Mouse (Mus musculus) embryonic facial prominence, embryonic 10.5 days (tissue): ENCODE results near the gene Rps7. TPM values are rescaled to one million over a fixed set of nuclear protein-coding genes. Genes with fewer than 3 reads are reported as not detected.

Source experiments
- DNase-seq: peaks from one replicate; pipeline ENCODE4 v3.0.0-alpha.2; 2017; ENCODE audit warnings: low spot score
- H3K27ac ChIP-seq: fragments of 300-500 bp; sonication (generic); replicated peaks from 2 replicates; pipeline ENCODE4 v1.5.1; 2016; ENCODE audit warnings: mild to moderate bottlenecking
- H3K27me3 ChIP-seq: fragments of 300-500 bp; sonication (generic); replicated peaks from 2 replicates; pipeline ENCODE4 v1.6.1; 2016; ENCODE audit warnings: low read depth, mild to moderate bottlenecking; ENCODE audit not compliant: poor library complexity, severe bottlenecking
- H3K36me3 ChIP-seq: fragments of 300-500 bp; sonication (generic); replicated peaks from 2 replicates; pipeline ENCODE4 v1.6.1; 2016; ENCODE audit warnings: mild to moderate bottlenecking, moderate library complexity
- H3K4me1 ChIP-seq: fragments of 300-500 bp; sonication (generic); 2 replicates; pipeline ENCODE4 v1.6.1; 2016
- H3K4me3 ChIP-seq: fragments of 300-500 bp; sonication (generic); 2 replicates; pipeline ENCODE4 v1.5.1; 2016; ENCODE audit warnings: mild to moderate bottlenecking, moderate library complexity
- H3K9me3 ChIP-seq: fragments of 300-500 bp; sonication (generic); 2 replicates; pipeline ENCODE4 v1.6.1; 2016; ENCODE audit warnings: mild to moderate bottlenecking
- WGBS: fragments of 180-500 bp; shearing (Covaris S2); methylation state at CpG from one replicate; pipeline ENCODE4 v1.1.7; 2016; 5-methylcytosine and 5-hydroxymethylcytosine counted together
- polyA plus RNA-seq: library from polyadenylated mRNA; unstranded; fragments of >200 nt; fragmentation: Nextera tagmentation; extraction: Ambion mirVana; gene quantifications from 2 replicates; pipeline ENCODE4 v1.2.1, GENCODE M21; 2016

The Rps7 gene
- polyA plus RNA-seq, 1 experiment from 2014 or later = 685 TPM

DNA sequence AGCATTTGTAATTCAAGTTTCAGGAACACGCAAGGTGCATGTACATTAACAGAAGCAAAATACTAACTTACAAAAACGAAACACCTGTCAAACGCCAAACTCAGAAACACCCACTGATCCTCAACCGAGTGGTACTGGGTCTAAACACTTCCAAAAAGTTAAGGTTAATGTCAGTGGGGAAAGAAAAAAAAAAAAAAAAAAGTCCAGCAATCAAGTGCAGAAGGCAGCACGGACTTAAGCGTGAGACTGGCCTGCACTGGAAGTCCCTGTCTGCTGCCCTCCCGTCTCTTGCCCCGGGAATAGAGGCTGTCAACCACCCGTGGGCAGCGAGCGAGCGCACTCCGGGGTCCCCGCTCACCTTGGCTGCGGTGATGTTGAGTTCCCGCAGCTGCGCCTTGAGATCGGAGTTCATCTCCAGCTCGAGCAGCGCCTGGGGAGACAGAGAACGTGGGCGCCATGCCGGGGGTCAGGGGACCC lies 657 bp downstream of the Rps7 start:
- Histone ChIP-seq H3K4me3 (peak overlapping the region; percentile 96), H3K4me1 (peaks cover 29% of the 10 kb centered on the region), H3K27me3 (no peaks in the 10 kb centered on the region), H3K9me3 (no peaks in the 10 kb centered on the region), H3K27ac (peak overlapping the region; percentile 99), H3K36me3 (peaks cover 46% of the 10 kb centered on the region)
- DNase-seq = no peak
- WGBS = 2% methylated on average over 23 of the region's 23 CpGs

DNA sequence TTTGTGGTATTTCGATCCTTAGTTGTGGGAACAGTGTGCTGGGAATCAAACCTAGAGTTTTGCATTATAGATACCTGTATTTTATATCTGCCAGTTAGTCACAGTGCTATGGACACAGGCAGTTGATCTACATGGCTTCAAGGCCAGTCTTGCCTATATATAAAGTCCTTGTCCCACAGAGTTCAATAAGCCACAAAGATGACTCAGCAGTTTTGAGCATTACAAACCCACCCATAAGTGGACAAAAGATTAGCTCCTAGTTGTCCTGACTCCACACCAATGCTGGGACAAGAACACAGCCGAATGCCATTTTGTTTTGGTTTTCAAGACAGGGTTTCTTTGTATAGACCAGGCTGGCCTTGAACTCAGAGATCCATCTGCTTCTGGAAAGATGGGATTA lies 7.3 kb downstream of the Rps7 start:
- H3K36me3 ChIP-seq = peaks cover 57% of the 10 kb centered on the region
- H3K9me3 ChIP-seq = no peaks in the 10 kb centered on the region
- WGBS = 92% methylated on average over 2 of the region's 2 CpGs
- H3K27me3 ChIP-seq = no peaks in the 10 kb centered on the region
- H3K4me1 ChIP-seq = peaks cover 13% of the 10 kb centered on the region
- H3K4me3 ChIP-seq = no peak overlapping the region
- no peak overlapping the region for H3K27ac ChIP-seq
- DNase-seq = no peak

GRCm38 (mm10) chr12:28627092-28627491 lies 8.7 kb downstream of the Rps7 start:
- DNase-seq = no peak
- no peak overlapping the region for H3K4me3 ChIP-seq
- H3K27me3 ChIP-seq = no peaks in the 10 kb centered on the region
- no peak overlapping the region for H3K27ac ChIP-seq
- H3K36me3 ChIP-seq = peaks cover 44% of the 10 kb centered on the region
- 74% methylated on average over 4 of the region's 4 CpGs for WGBS
- H3K9me3 ChIP-seq = no peaks in the 10 kb centered on the region
- peaks cover 5% of the 10 kb centered on the region; the same call in 1 of the 2 replicates for H3K4me1 ChIP-seq

GRCm38 (mm10) chr12:28625407-28625806 lies 10.3 kb downstream of the Rps7 start:
- DNase-seq = no peak
- 87% methylated on average over 7 of the region's 7 CpGs for WGBS
- Histone ChIP-seq H3K27ac (no peak overlapping the region), H3K4me1 (peaks cover 15% of the 10 kb centered on the region), H3K9me3 (no peaks in the 10 kb centered on the region), H3K36me3 (peaks cover 27% of the 10 kb centered on the region), H3K27me3 (no peaks in the 10 kb centered on the region), H3K4me3 (no peak overlapping the region)

DNA sequence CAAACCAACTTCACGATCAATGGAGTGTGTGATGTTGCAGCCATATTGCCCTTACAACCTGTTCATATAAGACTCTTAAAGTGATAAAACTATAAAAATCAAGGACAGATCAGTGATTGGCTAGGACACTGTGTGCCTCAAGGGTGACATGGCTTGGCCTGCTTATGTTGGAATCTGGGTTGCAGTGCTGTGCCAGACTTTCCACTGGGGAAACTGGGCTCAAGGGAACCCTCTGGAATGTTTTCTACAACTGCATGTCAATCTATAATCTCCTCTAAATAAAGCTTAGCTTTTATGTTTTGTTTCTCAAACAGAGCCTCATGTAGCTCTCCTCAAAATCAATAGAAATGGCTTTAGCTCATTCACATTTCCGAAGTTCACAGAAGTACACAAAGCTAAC lies 11.5 kb downstream of the Rps7 start:
- no peak for DNase-seq
- WGBS = 84% methylated on average over 2 of the region's 2 CpGs
- Histone ChIP-seq H3K27ac (no peak overlapping the region), H3K4me3 (no peak overlapping the region), H3K4me1 (peaks cover 15% of the 10 kb centered on the region), H3K9me3 (no peaks in the 10 kb centered on the region), H3K36me3 (peaks cover 16% of the 10 kb centered on the region), H3K27me3 (no peaks in the 10 kb centered on the region)

GRCm38 (mm10) chr12:28623195-28623594 lies 12.6 kb downstream of the Rps7 start, which contains the start of gene Colec11:
Colec11 (minus strand) TSS chr12:28623377.
- peaks cover 15% of the 10 kb centered on the region for H3K4me1 ChIP-seq
- no peak within 1 kb of the TSS for H3K4me3 ChIP-seq
- no peaks in the 10 kb centered on the region for H3K9me3 ChIP-seq
- no peak within 1 kb of the TSS for H3K27ac ChIP-seq
- DNase-seq = no peak
- whole genome bisulfite sequencing = 63% methylated on average over 5 of the region's 5 CpGs
- H3K27me3 ChIP-seq = no peaks in the 10 kb centered on the region
- H3K36me3 ChIP-seq = peaks cover 5% of the 10 kb centered on the region

- peaks cover 15% of the 10 kb centered on the region for H3K4me1 ChIP-seq
- H3K36me3 ChIP-seq = no peaks in the 10 kb centered on the region
- 76% methylated on average over 1 of the region's 1 CpGs for WGBS
- H3K27ac ChIP-seq = no peak overlapping the region
- no peaks in the 10 kb centered on the region for H3K27me3 ChIP-seq
- H3K9me3 ChIP-seq = no peaks in the 10 kb centered on the region
- DNase-seq = no peak
- no peak overlapping the region for H3K4me3 ChIP-seq
Observed at GRCm38 (mm10) chr12:28622641-28623040, 13.1 kb downstream of the Rps7 start.

- no peaks in the 10 kb centered on the region for H3K27me3 ChIP-seq
- DNase-seq = no peak
- 64% methylated on average over 5 of the region's 5 CpGs for WGBS
Observed at GRCm38 (mm10) chr12:28622167-28622532, 13.6 kb downstream of the Rps7 start.

GRCm38 (mm10) chr12:28621451-28622166 lies 14.1 kb downstream of the Rps7 start:
- H3K9me3 ChIP-seq = no peaks in the 10 kb centered on the region
- no peak overlapping the region for H3K4me3 ChIP-seq
- no peak for DNase-seq
- H3K36me3 ChIP-seq = no peaks in the 10 kb centered on the region
- no peak overlapping the region for H3K27ac ChIP-seq
- 35% methylated on average over 7 of the region's 7 CpGs for whole genome bisulfite sequencing
- peaks cover 15% of the 10 kb centered on the region for H3K4me1 ChIP-seq
- no peaks in the 10 kb centered on the region for H3K27me3 ChIP-seq

More at GRCm38 (mm10) chr12:28622167-28622532, 13.6 kb downstream of the Rps7 start:
- Histone ChIP-seq H3K4me1 (peaks cover 15% of the 10 kb centered on the region), H3K4me3 (no peak overlapping the region), H3K36me3 (no peaks in the 10 kb centered on the region), H3K27ac (no peak overlapping the region), H3K9me3 (no peaks in the 10 kb centered on the region)

- DNase-seq = no peak
- 73% methylated on average over 4 of the region's 4 CpGs for WGBS
Observed at GRCm38 (mm10) chr12:28617297-28617696, 18.5 kb downstream of the Rps7 start.

GRCm38 (mm10) chr12:28614401-28614800 lies 21.4 kb downstream of the Rps7 start:
- no peaks in the 10 kb centered on the region for H3K27me3 ChIP-seq
- 79% methylated on average over 7 of the region's 7 CpGs for WGBS

More at GRCm38 (mm10) chr12:28617297-28617696, 18.5 kb downstream of the Rps7 start:
- H3K27ac ChIP-seq = no peak overlapping the region
- no peak overlapping the region for H3K4me3 ChIP-seq
- H3K36me3 ChIP-seq = no peaks in the 10 kb centered on the region
- peaks cover 14% of the 10 kb centered on the region for H3K4me1 ChIP-seq
- no peaks in the 10 kb centered on the region for H3K9me3 ChIP-seq
- no peaks in the 10 kb centered on the region for H3K27me3 ChIP-seq

GRCm38 (mm10) chr12:28612391-28612790 lies 23.4 kb downstream of the Rps7 start:
- Histone ChIP-seq H3K27ac (no peak overlapping the region), H3K4me1 (peaks cover 9% of the 10 kb centered on the region), H3K36me3 (no peaks in the 10 kb centered on the region), H3K27me3 (no peaks in the 10 kb centered on the region), H3K4me3 (no peak overlapping the region), H3K9me3 (no peaks in the 10 kb centered on the region)
- DNase-seq = no peak
- WGBS = 78% methylated on average over 6 of the region's 6 CpGs

More at GRCm38 (mm10) chr12:28614401-28614800, 21.4 kb downstream of the Rps7 start:
- H3K36me3 ChIP-seq = no peaks in the 10 kb centered on the region
- no peaks in the 10 kb centered on the region for H3K4me1 ChIP-seq
- no peak overlapping the region for H3K4me3 ChIP-seq
- no peak for DNase-seq
- H3K27ac ChIP-seq = no peak overlapping the region
- no peaks in the 10 kb centered on the region for H3K9me3 ChIP-seq
